Mouse (Mus musculus) splenic B cell, adult 2 months (primary cell): ENCODE measurements around the gene Smpd4.
"Not testable (repeated sequence)": the region's sequence is repeated elsewhere in the genome, so short reads cannot be mapped to it uniquely, and the experiment has no call there.

Experiments used
- DNase-seq: peaks from one replicate; pipeline ENCODE4 v3.0.0-alpha.2; 2011; ENCODE audit warnings: low read depth, low spot score
- H3K27me3 ChIP-seq: 2 replicates; pipeline ENCODE4 v1.6.1; 2012; ENCODE audit warnings: mild to moderate bottlenecking, low read length, moderate library complexity, mixed read lengths; ENCODE audit not compliant: control insufficient read depth, poor library complexity, insufficient read depth, severe bottlenecking
- H3K36me3 ChIP-seq: 2 replicates; pipeline ENCODE4 v1.6.1; 2012; ENCODE audit warnings: mild to moderate bottlenecking, low read length, moderate library complexity, mixed read lengths; ENCODE audit not compliant: control insufficient read depth, poor library complexity, insufficient read depth, severe bottlenecking

The Smpd4 gene

DNA sequence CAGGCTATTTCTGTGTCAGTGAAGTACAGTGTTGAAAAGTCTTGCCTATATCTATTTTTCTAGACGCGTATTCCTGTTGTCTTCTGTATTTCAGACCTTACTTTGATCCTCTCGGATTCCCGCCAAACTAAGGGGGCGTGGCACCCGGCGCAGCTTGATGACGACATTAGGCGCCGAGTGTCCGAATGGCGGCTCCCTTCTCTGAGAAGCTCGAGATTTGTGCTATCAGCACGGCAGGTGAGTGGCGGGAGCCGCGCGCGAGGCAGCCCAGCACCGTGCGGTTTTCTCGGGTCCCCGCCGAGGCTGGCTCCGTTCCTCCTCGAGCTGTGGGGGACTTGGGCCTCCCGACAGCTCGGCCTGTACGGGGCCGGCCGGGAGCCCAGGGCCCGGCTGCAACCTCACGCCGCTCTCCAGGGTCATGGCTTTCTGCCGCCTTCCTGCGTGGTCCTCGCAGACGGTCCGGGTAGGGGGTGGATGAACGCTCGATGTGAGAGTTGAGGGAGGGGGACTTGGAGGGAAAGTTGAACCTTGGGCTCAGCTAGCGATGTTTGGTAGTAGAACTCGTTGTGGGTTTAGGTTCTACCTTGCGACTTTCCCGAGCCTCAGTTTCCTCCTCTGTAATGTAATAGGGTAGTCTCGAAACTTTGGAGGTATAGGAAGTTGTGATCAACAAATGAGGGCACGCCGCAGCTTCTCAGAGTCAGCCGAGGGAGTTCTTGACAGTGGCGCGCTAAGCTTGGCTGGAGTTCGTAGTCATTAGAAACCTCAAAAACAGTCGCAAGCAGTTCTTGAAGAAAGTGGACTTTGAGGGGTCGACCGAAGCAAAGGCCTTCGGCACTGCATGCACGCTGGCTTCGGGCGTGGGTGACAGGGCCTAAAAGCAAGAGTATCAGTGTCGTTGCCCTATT, at the start of gene Smpd4:
Gene Smpd4, plus strand, starts transcription at position 157 of the 908 bp plus-strand sequence.
- H3K36me3 ChIP-seq, result no peaks in the 10 kb centered on the region

DNA sequence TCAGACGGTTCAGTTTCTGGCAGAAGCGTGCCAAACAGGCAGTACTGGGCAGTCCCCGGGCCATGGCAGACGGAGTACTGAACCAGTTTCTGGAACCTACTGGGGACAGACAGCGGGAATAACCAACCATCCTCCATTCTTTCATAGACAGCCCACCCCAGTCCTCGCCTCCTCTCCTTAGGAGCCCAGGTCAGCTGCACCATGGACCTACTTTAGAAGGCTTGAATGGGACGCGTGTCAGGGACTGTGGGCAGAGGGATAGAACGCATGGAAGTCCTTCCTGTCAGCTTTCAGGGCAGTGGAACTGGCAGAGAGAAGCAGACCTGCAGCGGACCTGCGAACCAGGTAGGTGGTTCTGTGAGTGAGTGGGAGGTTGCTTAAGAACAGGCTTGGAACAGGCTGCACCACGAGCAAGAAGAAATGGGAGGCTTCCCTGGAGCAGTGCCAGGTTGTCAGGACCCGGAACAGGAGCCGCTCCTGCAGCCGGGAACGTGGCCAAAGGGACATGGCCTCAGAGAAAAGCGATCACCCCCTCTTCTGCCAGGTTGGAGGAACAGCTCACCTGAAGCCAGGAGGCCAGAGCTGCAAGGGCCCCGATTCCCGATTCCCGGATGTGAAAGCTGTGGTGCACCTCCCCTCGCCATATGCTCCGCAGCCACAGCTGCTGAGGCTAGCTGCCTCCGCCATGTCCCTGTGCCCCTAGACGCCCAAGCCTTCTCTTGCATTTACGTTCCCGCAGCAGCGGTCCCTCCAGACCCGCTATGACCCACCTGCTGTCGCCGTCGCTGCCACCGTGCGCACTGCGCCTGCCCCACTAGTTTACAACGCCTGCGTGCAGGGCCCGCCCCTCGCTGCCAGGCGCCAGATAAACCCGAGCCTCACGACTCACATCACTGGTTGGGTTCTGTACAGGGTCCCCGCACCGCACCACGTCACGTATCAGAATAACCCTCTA, 43.0 kb upstream of the Smpd4 start:
- DNase-seq, result no peak
- no peaks in the 10 kb centered on the region for H3K36me3 ChIP-seq
- no peaks in the 10 kb centered on the region; the same call in 1 of the 2 replicates for H3K27me3 ChIP-seq

More for the DNA sequence above, at the start of gene Smpd4:
- H3K27me3 ChIP-seq, result no peaks in the 10 kb centered on the region
- peak; percentile 89 for DNase-seq

DNA sequence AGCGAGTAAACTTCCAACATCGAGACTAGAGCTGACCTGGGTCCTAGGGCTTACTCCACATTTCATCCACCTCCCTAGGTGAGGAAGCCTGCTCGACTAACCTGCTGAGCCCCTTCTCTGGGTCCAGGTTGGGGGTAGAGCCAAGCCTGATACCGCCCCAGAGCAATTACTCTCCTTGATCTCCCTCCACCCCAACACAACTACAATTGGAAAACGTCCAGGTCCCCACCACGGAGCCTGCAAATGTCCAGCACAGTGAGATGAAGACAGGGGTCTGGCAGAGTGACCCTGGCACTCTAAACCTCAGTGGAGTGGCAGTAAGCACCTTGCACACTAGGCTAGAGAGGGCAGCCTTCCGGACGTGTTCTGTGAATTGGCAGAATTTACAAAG, 42.3 kb upstream of the Smpd4 start:
- Histone ChIP-seq H3K27me3 (no peaks in the 10 kb centered on the region; the same call in 1 of the 2 replicates), H3K36me3 (no peaks in the 10 kb centered on the region)
- DNase-seq, result no peak

DNA sequence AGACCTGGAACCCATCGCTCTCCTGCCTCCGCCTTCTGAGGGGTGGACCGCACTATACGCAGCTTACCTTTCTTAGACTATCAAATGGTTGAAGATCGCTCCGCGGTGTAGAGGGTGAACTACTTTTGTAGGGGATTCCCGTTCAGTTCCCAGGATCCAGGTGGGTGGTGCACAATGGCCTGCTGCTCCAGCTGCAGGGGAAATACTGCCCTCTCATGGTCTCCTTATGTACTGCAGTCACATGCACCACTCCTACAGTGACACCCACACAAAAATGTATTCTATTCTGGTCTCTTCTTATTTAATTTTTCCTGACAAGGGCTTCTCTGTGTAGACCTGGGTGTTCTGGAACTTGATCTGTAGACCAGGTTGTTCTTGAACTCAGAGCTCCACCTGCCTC, 36.1 kb upstream of the Smpd4 start, which contains the start of gene Slc7a4:
Gene Slc7a4, minus strand, starts transcription at position 151 of the 400 bp plus-strand sequence.
- no peaks in the 10 kb centered on the region for H3K27me3 ChIP-seq
- no peaks in the 10 kb centered on the region for H3K36me3 ChIP-seq
- peak; percentile 45 for DNase-seq

DNA sequence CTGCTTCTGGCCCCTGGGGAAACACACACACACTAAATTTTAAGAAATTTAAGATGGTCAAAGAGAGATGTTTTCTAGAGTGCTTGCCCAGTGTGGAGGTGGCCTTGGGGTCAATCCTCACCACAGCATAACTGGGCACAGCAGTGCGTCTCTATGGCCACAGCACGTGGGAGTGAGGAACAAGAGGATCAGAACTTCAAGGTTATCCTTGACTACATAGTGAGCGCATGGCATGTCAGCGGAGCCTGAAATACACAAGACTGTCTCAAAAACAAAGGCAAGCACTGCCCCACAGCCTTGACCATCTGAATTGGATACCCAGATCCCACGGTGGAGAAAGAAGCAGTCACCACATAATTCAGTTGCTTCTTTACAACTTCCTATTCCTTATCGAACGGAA, 34.6 kb upstream of the Smpd4 start:
- Histone ChIP-seq H3K27me3 (no peaks in the 10 kb centered on the region), H3K36me3 (no peaks in the 10 kb centered on the region)
- DNase-seq, result no peak

DNA sequence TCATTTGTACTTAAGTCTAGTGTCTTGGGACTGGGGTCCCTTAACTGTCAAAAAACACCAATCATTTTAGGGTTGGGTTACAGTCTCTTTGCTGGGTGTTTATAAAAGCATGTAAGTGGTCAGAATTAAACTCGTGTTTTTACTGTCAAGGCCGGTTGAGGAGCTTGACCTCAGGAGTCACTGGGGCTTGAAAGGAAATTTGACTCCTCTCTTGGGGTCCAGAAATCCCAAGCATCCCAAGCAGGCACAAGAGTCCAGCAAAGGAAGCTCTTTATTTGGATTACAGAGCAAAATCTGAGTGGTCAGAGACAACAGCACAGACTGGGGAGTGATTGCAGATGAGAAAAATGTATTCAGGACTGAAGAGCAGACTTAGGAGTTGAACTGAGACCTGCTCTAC, 28.4 kb upstream of the Smpd4 start:
- H3K36me3 ChIP-seq, result no peaks in the 10 kb centered on the region

DNA sequence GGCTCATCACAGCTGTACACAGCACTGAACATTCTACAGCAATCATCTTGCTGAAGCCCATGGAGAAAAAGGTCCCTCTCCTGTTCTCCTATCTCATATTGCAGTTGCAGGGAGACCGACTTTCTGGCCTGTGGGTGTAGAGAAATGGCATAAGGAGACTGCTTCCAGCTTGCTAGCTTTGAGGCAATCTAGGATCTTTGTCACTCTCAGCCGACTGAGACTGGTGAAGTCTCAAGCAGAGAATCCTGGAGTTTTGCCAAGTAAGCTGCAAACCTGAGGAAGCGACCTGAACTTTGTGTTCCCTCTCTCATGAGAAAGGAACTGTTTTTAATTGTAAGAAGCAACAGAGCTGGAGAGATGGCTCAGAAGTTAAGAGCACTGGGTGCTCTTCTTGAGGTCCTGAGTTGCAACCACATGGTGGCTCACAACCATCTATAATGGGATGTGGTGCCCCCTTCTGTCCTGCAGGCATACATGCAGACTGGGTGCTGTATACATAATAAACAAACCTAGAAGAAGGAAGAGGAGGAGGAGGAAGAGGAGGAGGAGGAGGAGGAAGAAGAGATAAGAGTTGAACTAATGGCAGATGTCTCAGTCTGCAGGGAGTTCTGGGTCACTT, 18.1 kb upstream of the Smpd4 start:
- H3K27me3 ChIP-seq, result no peaks in the 10 kb centered on the region
- no peaks in the 10 kb centered on the region for H3K36me3 ChIP-seq
- DNase-seq, result no peak

More for the DNA sequence above, 28.4 kb upstream of the Smpd4 start:
- no peak for DNase-seq
- no peaks in the 10 kb centered on the region for H3K27me3 ChIP-seq

DNA sequence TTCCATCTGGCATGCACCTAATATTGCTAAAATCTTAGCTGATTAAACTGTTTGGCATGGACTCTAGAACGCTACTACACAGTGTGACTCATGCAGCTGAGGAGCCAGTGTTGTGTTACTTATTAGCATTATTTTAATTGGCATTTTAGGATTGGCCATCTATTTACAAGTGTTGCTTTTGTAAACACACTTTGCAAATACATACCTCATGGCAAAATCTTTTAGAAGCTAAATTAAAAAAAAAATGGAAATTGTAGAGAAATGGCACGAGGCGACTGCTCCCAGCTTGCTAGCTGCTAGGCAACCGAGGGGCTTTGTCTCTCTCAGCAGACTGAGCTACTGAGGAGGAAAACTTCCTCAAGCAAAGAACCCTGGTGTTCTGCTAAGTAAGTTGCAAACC, 14.2 kb upstream of the Smpd4 start:
- H3K27me3 ChIP-seq, result no peaks in the 10 kb centered on the region
- H3K36me3 ChIP-seq, result no peaks in the 10 kb centered on the region
- no peak for DNase-seq

DNA sequence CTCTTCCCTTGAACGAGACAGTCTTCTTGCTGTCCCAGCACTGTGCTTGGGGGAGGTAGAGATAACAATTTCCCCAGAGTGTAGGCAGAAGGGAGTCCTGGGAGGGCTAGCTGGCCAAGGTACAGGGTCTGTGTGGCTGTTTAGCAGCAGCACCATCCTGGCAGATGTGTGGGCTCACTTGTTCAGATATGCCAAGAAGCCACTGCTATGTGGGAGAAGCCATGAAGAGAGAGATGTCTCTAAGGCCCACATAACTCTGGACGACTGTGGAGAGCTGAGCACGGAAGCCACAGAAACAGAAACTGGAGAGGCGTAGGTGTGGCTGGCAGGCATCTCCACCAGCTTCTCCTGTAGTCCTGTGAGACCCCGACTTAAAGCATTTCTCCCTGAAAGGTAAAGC, 13.5 kb upstream of the Smpd4 start:
- Histone ChIP-seq H3K36me3 (no peaks in the 10 kb centered on the region), H3K27me3 (no peaks in the 10 kb centered on the region)
- DNase-seq, result no peak

DNA sequence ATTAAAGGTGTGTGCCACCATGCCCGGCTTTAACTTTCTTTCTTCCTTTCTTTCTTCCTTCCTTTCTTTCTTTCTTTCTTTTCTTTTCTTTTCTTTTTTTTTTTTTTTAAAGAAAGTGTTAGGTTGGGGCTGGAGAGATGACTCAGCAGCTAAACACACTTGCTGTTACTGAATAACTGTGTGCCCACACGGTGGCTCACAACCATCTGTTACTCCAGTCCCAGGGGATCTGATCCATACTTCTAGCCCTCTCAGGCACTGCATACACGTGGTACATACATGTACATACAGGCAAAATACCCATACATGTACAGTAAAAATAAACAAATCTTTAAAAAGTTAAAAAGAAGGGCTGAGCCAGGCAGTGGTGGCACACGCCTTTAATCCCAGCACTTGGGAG, 7.8 kb upstream of the Smpd4 start:
- H3K27me3 ChIP-seq, result no peaks in the 10 kb centered on the region
- no peak for DNase-seq
- no peaks in the 10 kb centered on the region for H3K36me3 ChIP-seq

DNA sequence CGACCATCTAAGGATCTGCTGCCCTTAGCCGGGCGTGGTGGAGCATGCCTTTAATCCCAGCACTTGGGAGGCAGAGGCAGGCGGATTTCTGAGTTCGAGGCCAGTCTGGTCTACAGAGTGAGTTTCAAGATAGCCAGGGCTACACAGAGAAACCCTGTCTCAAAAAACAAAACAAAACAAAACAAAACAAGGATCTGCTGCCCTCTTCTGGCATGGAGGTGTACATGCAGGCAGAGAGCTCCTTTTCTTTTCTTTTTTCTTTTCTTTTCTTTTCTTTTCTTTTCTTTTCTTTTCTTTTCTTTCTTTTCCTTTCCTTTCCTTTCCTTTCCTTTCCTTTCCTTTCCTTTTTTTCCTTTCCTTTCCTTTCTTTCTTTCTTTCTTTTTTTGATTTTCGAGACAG, 4.4 kb upstream of the Smpd4 start:
- DNase-seq, result peak; percentile 38
- not testable (repeated sequence) for H3K27me3 ChIP-seq, H3K36me3 ChIP-seq

DNA sequence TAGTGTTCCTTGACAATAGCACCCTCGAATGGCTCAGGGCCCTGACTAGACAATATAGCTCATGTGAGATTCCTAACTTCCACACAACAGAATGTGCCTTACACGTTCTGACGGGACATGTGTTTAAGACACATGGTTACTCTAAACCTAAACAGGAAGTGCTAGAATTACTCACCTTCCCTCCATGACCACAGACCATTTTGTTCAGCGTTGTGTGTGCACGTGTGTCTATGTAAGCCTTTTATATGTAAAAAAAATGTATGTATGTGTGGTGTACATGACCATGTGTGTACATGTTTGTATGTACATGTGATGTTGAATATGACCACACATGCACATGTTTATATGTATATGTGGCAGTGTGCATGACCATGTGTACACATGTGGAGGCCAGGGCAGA, 2.9 kb upstream of the Smpd4 start:
- no peaks in the 10 kb centered on the region for H3K27me3 ChIP-seq
- no peaks in the 10 kb centered on the region for H3K36me3 ChIP-seq
- DNase-seq, result no peak

DNA sequence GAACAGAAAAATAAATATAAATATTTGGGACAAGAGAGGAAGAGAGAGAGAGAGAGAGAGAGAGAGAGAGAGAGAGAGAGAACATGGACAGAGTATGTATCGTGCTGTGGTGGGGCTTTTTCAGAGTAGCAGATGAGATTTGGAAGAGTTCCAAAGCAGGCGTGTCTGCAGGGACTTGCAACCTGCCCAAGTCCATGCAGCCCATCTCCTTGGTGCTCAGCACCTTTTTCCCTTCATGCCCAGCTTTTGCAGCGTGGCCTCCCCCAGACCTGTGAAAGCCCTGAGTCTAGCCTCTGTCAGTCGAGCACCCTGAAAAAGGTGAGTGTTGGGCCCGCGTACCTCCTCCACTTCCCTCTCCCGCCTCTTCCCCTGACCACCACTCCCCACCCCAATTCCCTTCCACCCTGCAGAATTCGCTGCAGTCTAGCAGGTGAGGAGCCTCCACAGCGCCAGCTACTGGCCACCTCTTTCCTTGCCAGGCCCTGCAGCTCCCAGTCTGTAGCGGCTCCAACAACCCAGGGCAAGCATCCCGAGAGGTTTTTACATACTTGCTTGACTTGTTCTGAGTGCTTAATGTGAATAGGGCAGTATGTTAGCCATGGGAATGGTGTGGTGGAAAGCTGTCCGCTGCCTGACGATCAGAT, 1.1 kb upstream of the Smpd4 start:
- Histone ChIP-seq H3K36me3 (no peaks in the 10 kb centered on the region), H3K27me3 (no peaks in the 10 kb centered on the region)
- peak; percentile 68 for DNase-seq

DNA sequence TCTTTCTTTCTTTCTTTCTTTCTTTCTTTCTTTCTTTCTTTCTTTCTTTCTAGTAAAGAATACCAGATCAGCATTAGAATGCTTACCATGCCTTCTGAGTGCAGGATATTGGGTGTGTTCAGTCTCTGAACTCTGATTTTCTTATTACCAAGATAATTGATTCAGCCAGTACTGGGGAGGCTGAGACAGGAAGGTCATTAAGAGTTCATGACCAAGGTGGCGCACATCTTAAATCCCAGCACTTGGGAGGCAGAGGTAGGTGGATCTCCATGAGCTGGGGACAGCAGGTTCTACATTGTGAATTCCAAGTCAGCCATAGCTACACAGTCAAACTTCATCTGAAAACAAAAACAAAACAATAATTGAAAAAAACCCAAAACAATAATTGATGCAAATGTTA, 2.8 kb downstream of the Smpd4 start:
- Histone ChIP-seq H3K27me3 (no peaks in the 10 kb centered on the region), H3K36me3 (no peaks in the 10 kb centered on the region; the same call in 1 of the 2 replicates)
- DNase-seq, result no peak
